Mouse (Mus musculus): ENCODE measurements around the gene Dchs1. TPM values are rescaled to one million over a fixed set of nuclear protein-coding genes. Genes with fewer than 3 reads are reported as not detected.

The Dchs1 gene
- polyA plus RNA-seq, 1 experiment from 2014 or later = 0.36 TPM

GRCm38 (mm10) chr7:105784556-105784955 lies 2.9 kb downstream of the Dchs1 start:
- no peak for DNase-seq (ENCODE audit: low spot score)

GRCm38 (mm10) chr7:105783861-105784260 lies 3.6 kb downstream of the Dchs1 start:
- no peak for DNase-seq (ENCODE audit: low spot score)

GRCm38 (mm10) chr7:105778553-105779265 lies 8.7 kb downstream of the Dchs1 start:
- peak; percentile 61 for DNase-seq (ENCODE audit: low spot score)

- no peak for DNase-seq (ENCODE audit: low spot score)
These were observed 9.5 kb downstream of the Dchs1 start for GRCm38 (mm10) chr7:105777797-105778552.

GRCm38 (mm10) chr7:105777316-105777715 lies 10.1 kb downstream of the Dchs1 start:
- no peak for DNase-seq (ENCODE audit: low spot score)

GRCm38 (mm10) chr7:105776026-105776425 lies 11.4 kb downstream of the Dchs1 start:
- no peak for DNase-seq (ENCODE audit: low spot score)

- no peak for DNase-seq (ENCODE audit: low spot score)
These were observed 12.8 kb downstream of the Dchs1 start for GRCm38 (mm10) chr7:105774661-105775060.

- no peak for DNase-seq (ENCODE audit: low spot score)
These were observed 14.4 kb downstream of the Dchs1 start for GRCm38 (mm10) chr7:105773041-105773440.

- no peak for DNase-seq (ENCODE audit: low spot score)
These were observed 15.1 kb downstream of the Dchs1 start for GRCm38 (mm10) chr7:105772331-105772730.

GRCm38 (mm10) chr7:105769959-105770358 lies 17.5 kb downstream of the Dchs1 start:
- DNase-seq (ENCODE audit: low spot score) = no peak

GRCm38 (mm10) chr7:105767729-105768165 lies 19.7 kb downstream of the Dchs1 start:
- no peak for DNase-seq (ENCODE audit: low spot score)

GRCm38 (mm10) chr7:105764331-105764730 lies 23.1 kb downstream of the Dchs1 start:
- DNase-seq (ENCODE audit: low spot score) = no peak

GRCm38 (mm10) chr7:105762517-105763270 lies 24.8 kb downstream of the Dchs1 start:
- DNase-seq (ENCODE audit: low spot score) = no peak

GRCm38 (mm10) chr7:105761813-105762484 lies 25.5 kb downstream of the Dchs1 start:
- DNase-seq (ENCODE audit: low spot score) = no peak

GRCm38 (mm10) chr7:105753281-105753680 lies 34.2 kb downstream of the Dchs1 start:
- DNase-seq (ENCODE audit: low spot score) = no peak

GRCm38 (mm10) chr7:105752716-105753115 lies 34.7 kb downstream of the Dchs1 start:
- no peak for DNase-seq (ENCODE audit: low spot score)

GRCm38 (mm10) chr7:105751491-105752433 lies 35.7 kb downstream of the Dchs1 start, which contains the start of gene Tpp1:
Gene Tpp1 (minus strand): TSS chr7:105752235.
- DNase-seq (ENCODE audit: low spot score) = peak; percentile 92

GRCm38 (mm10) chr7:105747776-105748175 lies 39.7 kb downstream of the Dchs1 start:
- no peak for DNase-seq (ENCODE audit: low spot score)

- DNase-seq (ENCODE audit: low spot score) = peak; percentile 94
These were observed 43.4 kb downstream of the Dchs1 start, which contains the start of gene Taf10 for GRCm38 (mm10) chr7:105743926-105744590. Gene Taf10 (minus strand): TSS chr7:105744361.

Data from thymus, postnatal 0 days (tissue).